Mouse (Mus musculus) c-Kit-positive CD71-negative TER-119-negative erythroid progenitor cells, embryonic 14.5 days (primary cell): ENCODE measurements around the gene Hist1h2bj.
A peak's percentile ranks its signal among the peaks of the same experiment; 100 is the strongest.

Experiments used
- DNase-seq: peaks from one replicate; pipeline ENCODE4 v3.0.0-alpha.2; 2013; ENCODE audit warnings: low read depth

The Hist1h2bj gene

DNA sequence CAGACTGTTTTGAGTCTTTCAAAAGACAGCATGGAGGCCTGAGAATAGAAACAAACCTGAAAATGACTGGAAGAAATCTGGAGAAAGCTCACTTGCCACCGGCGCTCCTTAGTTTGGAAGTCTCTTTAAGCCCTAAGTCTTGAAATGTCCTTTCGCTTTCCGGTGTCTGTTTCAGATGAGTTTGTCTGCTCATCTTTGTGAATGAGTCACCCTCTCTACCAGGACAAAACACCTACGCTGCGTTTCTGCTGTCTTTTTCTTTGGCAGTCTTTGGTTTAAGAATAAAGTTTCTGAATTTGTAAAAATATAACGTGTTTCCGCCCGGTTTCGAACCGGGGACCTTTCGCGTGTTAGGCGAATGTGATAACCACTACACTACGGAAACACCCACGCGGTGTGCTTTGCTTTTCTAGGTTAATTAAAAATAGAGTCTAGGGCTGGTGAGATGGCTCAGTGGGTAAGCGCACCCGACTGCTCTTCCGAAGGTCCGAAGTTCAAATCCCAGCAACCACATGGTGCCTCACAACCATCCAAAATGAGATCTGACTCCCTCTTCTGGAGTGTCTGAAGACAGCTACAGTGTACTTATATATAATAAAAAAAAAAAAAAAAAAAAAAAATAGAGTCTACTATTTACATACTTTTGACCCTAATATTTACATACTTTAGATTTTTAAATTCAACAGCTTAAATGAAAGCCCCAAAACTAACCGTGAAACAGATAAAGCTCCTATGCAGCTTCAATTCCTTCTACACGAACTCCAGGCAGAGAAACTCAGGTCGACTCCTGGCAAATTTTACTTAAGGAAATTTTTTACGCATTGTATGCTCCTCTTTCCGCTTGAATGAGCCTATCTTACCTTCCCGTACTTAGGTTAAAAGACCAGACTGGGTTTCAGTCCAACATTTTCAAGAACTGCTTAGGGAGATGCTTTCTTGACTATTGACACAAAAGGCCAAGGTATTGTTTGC lies 27.2 kb upstream of the Hist1h2bj start:
- DNase-seq: no peak

- no peak for DNase-seq
Measured at GRCm38 (mm10) chr13:22019934-22020835, 22.8 kb upstream of the Hist1h2bj start.

GRCm38 (mm10) chr13:22020901-22021339 lies 22.1 kb upstream of the Hist1h2bj start:
- no peak for DNase-seq

DNA sequence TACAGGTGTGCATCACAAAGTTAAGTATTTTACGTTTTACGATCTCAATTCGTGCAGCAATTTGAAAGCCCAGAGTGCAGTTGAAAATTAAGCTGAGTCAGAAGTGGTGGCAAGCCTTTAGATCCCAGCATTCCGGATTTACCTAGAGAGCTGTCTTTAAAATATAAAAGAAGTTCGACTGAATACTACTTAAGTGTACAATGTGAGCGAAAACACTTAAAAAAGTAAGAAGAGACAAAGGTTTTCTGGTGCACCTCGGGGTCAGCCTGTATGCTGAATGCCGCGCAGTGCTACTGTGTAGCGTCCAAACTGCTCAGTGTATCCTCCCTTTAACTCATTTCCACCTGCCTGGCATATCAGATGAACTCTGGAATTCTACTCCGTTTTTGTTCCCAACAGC lies 21.4 kb upstream of the Hist1h2bj start:
- DNase-seq: no peak

DNA sequence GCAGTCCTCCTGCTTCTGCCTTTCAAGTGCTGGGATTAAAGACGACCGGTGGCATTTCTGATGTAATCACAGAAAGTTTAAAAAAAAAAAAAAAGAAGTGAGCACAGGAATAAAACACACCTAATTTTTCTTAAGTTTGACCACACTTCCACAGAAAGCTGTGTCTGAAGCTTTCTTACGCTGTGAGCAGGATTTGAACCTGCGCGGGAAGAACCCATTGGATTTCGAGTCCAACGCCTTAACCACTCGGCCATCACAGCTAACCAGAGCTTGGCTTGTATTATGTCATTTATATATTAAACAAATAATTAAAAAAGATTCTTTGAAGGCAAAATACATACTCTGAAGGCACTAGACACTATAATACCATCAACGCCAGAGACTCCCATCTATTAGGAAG lies 20.8 kb upstream of the Hist1h2bj start:
- peak; percentile 87 for DNase-seq

- no peak for DNase-seq
Measured at GRCm38 (mm10) chr13:22026058-22027031, 16.7 kb upstream of the Hist1h2bj start.

DNA sequence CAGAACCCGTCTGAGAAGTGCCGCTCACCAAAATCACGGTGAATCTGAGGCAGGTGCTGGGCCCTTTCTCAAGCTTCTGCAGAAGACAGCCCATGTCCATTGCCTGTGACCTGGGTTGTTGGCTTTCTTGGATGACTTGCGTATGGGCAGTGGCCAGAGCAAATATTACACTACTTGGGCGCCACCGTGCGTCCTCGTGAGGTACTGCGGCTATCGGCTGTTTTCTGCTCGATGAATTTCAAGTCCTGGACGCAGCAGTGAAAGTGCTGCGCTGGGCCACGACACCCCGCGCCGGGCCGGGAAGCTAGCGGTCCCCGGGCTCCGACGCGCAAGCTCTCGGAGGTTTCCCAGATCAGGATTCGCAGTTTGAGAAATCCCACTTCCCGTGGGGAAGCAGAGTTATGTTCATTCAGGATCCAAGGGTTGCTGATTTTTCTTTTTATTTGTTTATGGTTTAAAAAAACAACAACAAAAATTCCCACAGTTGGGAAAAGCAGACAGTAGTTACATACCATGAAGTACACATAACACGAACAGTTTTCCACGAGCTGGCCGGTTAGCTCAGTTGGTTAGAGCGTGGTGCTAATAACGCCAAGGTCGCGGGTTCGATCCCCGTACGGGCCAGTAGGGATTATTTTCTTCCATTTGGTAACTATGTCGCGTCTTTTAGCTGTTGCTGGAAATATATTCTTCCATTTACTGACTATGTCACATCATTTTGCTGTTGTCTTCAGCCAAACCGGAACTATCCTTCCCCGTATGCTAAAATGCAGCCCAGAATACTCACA lies 14.1 kb upstream of the Hist1h2bj start:
- DNase-seq: peak; percentile 91

DNA sequence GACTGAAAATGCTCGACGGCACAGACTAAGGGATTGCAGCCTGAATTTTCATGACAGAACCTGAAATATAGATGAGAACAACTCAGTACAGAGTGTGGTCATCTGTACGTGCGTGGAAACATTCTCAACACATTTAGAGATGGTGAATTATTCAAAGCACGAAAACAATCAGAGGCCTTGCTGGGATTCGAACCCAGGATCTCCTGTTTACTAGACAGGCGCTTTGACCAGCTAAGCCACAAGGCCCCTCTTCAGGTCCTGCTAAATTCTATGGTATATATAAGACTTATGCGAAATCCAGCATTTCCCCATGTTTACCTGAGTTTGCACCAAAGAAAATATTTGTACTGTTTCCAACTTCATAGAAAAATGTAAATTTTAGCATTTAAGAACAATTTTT lies 13.1 kb upstream of the Hist1h2bj start:
- no peak for DNase-seq

DNA sequence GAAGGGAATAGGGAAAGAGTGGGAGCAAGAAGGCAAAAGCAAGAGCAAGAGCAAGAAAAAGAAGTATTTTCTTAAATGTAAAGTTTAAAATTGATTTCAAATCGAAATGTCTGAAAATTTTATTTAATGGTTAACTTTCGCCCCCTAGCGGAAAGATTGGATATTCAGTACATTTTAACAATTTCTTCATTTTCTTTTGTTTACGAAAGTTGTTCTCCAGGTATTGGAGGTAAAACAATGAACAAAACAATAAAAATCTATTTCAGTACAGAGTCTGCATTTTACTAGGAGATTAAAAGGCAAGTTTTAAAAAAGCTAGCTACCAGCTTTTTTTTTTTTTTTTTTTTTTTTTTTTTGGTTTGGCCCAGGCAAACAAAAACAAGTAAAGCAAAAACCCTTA lies 12.5 kb upstream of the Hist1h2bj start:
- no peak for DNase-seq

- no peak for DNase-seq
Measured at GRCm38 (mm10) chr13:22033741-22034442, 9.1 kb upstream of the Hist1h2bj start.

GRCm38 (mm10) chr13:22034443-22035266 lies 8.4 kb upstream of the Hist1h2bj start:
- DNase-seq: no peak

DNA sequence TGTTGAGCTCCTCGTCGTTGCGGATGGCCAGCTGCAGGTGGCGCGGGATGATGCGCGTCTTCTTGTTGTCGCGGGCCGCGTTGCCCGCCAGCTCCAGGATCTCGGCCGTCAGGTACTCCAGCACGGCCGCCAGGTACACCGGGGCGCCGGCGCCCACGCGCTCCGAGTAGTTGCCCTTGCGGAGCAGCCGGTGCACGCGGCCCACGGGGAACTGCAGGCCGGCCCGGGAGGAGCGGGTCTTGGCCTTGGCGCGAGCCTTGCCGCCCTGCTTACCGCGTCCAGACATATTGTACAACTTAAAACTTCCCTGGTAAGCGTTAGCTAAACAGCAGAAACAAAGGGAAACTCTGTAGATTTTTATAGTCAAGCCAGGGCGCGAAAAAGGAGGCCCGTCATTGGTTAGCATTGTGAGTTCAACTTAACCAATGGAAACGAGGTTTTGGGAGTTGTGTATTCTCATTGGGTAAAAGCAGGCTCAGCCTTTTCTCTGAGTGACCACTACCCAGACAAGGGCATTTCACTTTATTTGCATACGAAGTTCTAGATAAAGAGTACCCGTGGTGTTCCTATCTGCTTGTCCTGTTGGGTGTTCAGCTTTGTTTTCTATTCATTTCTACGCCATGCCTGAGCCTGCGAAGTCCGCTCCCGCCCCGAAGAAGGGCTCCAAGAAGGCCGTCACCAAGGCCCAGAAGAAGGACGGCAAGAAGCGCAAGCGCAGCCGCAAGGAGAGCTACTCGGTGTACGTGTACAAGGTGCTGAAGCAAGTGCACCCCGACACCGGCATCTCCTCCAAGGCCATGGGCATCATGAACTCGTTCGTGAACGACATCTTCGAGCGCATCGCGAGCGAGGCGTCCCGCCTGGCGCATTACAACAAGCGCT lies 7.5 kb upstream of the Hist1h2bj start, which contains the start of the genes Hist1h2ah and Hist1h2bk:
TSS of gene Hist1h2ah (minus strand) at position 302 of the 882 bp plus-strand sequence.
TSS of gene Hist1h2bk (plus strand) at position 604 of the 882 bp plus-strand sequence.
- DNase-seq: peak; percentile 92

DNA sequence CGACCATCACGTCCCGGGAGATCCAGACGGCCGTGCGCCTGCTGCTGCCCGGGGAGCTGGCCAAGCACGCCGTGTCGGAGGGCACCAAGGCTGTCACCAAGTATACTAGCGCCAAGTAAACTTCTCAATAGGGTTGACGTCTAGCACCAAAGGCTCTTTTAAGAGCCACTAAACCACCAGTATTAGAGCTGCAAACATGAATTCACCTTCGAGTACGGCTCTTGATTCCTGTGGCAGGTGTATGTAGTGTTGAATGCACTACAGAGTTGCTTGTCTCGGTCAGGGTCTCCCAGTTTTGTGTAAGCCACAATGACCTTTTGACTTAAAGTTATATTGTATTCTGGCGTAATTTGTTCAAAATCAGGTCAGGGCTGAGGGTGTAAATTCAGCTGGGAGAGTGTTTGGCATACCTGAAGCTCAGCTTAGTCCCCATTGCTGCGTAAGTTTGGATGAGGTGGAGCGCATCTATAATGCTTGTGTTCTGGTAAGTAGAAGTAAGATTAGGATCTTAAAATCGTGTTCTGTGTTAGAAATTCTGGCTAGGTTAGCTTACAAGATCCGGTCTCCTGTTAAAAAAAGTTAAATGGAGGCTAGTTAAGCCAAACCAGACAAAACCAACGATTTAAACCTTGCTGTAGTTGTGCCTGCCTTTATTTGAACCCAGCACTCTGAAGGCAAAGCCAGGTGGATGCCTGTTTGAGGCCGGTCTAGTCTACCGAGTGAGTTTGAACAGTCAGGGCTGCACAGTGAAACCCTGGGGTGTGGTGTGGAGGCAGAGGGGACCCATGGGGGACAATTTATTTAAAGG lies 6.7 kb upstream of the Hist1h2bj start:
- DNase-seq: no peak

- DNase-seq: no peak
Measured at GRCm38 (mm10) chr13:22036986-22037385, 6.0 kb upstream of the Hist1h2bj start.

DNA sequence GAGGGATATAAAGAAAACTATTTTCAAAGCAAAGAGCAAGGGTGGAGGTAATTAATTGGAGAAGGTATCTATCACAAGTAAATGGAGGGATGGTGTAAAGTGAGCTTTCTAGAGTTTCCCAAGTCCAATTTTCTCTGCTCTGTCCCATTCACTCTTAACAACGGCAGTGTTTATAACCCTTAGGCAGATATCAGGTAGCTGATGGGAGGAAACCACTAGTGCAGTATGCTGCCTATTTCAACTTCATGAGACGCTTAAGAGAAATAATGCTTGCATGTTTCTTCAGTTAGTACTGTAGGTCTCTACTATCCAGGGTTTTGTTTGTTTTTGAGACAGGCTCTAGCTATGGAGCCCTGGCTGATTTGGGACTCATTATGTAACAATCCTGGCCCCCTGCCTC lies 5.6 kb upstream of the Hist1h2bj start:
- DNase-seq: no peak

DNA sequence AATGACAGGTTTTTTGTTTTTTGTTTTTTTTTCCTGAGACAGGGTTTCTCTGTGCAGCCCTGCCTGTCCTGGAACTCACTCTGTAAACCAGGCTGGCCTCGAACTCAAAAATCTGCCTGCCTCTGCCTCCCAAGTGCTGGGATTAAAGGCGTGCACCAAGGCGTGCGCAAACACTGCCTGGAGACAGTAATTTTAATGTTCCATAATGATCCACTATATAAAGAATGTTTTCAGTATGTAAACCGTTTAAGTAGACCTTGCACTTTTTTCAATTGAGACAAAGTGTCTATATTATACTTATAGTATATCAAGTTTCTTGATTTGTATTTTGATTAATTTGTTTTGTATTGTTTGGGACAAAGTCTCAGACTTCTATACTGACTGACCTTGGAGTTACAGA lies 3.6 kb upstream of the Hist1h2bj start:
- no peak for DNase-seq

GRCm38 (mm10) chr13:22039951-22040463 lies 3.0 kb upstream of the Hist1h2bj start:
- no peak for DNase-seq
